Mouse (Mus musculus): ENCODE data around the gene Pkp2. TPM values are rescaled to one million over a fixed set of nuclear protein-coding genes. Genes with fewer than 3 reads are reported as not detected.
A peak's percentile ranks its signal among the peaks of the same experiment; 100 is the strongest.

Gene Pkp2
- total and polyA plus RNA-seq, 2 experiments from 2014 or later = 107 to 172 TPM

DNA sequence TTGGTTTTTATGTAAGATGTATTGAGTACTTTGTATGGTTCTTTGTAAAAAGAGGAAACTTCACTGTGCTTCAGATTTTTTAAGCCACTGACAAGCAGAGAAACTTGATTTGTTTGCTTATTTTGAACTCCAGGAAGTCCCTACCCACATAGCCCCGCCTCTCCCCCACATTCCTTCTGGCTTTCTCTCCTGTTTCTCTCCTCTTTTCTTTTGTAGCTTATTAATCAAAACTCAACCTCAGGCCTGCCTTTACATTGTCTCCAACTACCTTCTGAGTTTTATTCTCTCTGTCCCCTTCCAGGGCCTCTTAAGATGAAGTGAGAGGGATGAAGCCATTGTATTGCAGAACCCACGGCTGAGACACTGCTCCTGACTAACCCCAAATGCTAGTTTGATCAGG lies 31.6 kb downstream of the Pkp2 start:
- Histone ChIP-seq H3K4me1 (ENCODE audit: control insufficient read depth, insufficient read depth) (no peaks in the 10 kb centered on the region), H3K27ac (ENCODE audit: low read depth) (peak overlapping the region; percentile 30; the same call in 1 of the 2 replicates), H3K9ac (replicated peaks; ENCODE audit: low read depth, low read length) (no peak overlapping the region), H3K36me3 (replicated peaks; ENCODE audit: control insufficient read depth, insufficient read depth, low read length) (peaks cover 48% of the 10 kb centered on the region), H3K4me3 (ENCODE audit: low read depth, low read length) (no peak overlapping the region), H3K4me2 (ENCODE audit: low read depth, low read length) (no peak overlapping the region), H3K9me3 (replicated peaks; ENCODE audit: control insufficient read depth, low read length) (no peaks in the 10 kb centered on the region), H3K27me3 (ENCODE audit: control insufficient read depth, insufficient read depth, low read length) (no peaks in the 10 kb centered on the region)
- 43% methylated on average over 2 of the region's 2 CpGs for WGBS
- TF ChIP-seq EP300 (IDR thresholded peaks at IDR 0.05; ENCODE audit: low read depth) (no peak), CTCF (IDR thresholded peaks at IDR 0.05; ENCODE audit: low read depth) (no peak)
- no peak for ATAC-seq (ENCODE audit: insufficient read depth, low read depth)
- DNase-seq (ENCODE audit: low spot score) = no peak

DNA sequence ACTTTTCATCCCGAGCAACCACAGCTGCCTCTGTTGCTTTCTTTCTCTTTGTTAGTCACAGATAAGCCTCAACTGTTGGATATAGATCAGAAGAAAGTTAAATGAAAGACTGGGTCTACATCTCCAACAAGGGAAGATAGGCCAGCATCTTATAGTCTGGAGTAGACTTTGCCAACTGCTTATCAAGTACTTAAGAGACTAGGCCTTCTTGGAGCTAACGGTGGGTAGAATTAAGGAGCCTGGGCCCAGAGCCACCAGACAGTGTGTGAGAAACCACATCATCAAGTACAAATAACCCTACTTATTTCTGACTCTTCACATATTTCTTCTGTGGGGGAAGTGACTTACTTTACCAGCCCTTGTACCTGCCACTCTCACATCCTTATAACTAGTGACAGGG lies 37.4 kb downstream of the Pkp2 start:
- WGBS = 29% methylated on average over 2 of the region's 2 CpGs
- no peak for ATAC-seq (ENCODE audit: insufficient read depth, low read depth)

GRCm38 (mm10) chr16:16253326-16254074 lies 40.4 kb downstream of the Pkp2 start:
- peak overlapping the region; percentile 74 for H3K27ac ChIP-seq (ENCODE audit: low read depth)
- H3K27me3 ChIP-seq (ENCODE audit: control insufficient read depth, insufficient read depth, low read length) = no peaks in the 10 kb centered on the region
- TF ChIP-seq EP300 (IDR thresholded peaks at IDR 0.05; ENCODE audit: low read depth) (no peak), CTCF (IDR thresholded peaks at IDR 0.05; ENCODE audit: low read depth) (no peak)
- H3K9me3 ChIP-seq (replicated peaks; ENCODE audit: control insufficient read depth, low read length) = no peaks in the 10 kb centered on the region
- no peak overlapping the region for H3K9ac ChIP-seq (replicated peaks; ENCODE audit: low read depth, low read length)
- peaks cover 33% of the 10 kb centered on the region for H3K4me1 ChIP-seq (ENCODE audit: control insufficient read depth, insufficient read depth)
- H3K4me3 ChIP-seq (ENCODE audit: low read depth, low read length) = no peak overlapping the region
- H3K4me2 ChIP-seq (ENCODE audit: low read depth, low read length) = no peak overlapping the region
- peaks cover 23% of the 10 kb centered on the region for H3K36me3 ChIP-seq (replicated peaks; ENCODE audit: control insufficient read depth, insufficient read depth, low read length)
- ATAC-seq (ENCODE audit: insufficient read depth, low read depth) (peak; percentile 75), DNase-seq (ENCODE audit: low spot score) (peak; percentile 72)
- 24% methylated on average over 4 of the region's 4 CpGs for WGBS

More for the DNA sequence above, 37.4 kb downstream of the Pkp2 start:
- TF ChIP-seq EP300 (IDR thresholded peaks at IDR 0.05; ENCODE audit: low read depth) (no peak), CTCF (IDR thresholded peaks at IDR 0.05; ENCODE audit: low read depth) (no peak)
- peaks cover 11% of the 10 kb centered on the region for H3K4me1 ChIP-seq (ENCODE audit: control insufficient read depth, insufficient read depth)
- no peak overlapping the region for H3K4me3 ChIP-seq (ENCODE audit: low read depth, low read length)
- peaks cover 39% of the 10 kb centered on the region for H3K36me3 ChIP-seq (replicated peaks; ENCODE audit: control insufficient read depth, insufficient read depth, low read length)
- no peak for DNase-seq (ENCODE audit: low spot score)
- no peak overlapping the region for H3K4me2 ChIP-seq (ENCODE audit: low read depth, low read length)
- peak overlapping the region; percentile 30; the same call in 1 of the 2 replicates for H3K27ac ChIP-seq (ENCODE audit: low read depth)
- H3K9me3 ChIP-seq (replicated peaks; ENCODE audit: control insufficient read depth, low read length) = no peaks in the 10 kb centered on the region
- no peak overlapping the region for H3K9ac ChIP-seq (replicated peaks; ENCODE audit: low read depth, low read length)
- no peaks in the 10 kb centered on the region for H3K27me3 ChIP-seq (ENCODE audit: control insufficient read depth, insufficient read depth, low read length)

DNA sequence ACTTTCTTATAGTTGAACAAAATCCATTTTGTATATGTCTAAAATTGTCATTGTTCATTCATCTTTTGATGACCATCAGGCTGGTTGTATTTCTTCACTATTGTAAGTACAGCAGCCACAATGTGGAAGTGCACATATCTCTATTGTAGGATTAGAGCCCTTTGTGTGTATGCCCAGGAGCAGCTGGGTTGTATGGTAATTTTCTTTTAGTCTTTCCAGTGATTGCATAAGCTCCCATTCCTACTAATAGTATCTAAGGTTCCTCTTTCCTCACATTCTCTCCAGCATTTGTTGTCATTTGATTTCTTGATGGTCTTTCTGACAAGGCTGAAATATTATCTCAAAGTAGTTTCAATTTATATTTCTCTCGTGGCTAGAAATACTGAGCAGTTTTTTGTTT lies 42.1 kb downstream of the Pkp2 start:
- H3K9ac ChIP-seq (replicated peaks; ENCODE audit: low read depth, low read length) = no peak overlapping the region
- ATAC-seq (ENCODE audit: insufficient read depth, low read depth) (no peak), DNase-seq (ENCODE audit: low spot score) (no peak)
- WGBS = 41% methylated on average over 1 of the region's 1 CpGs
- H3K4me1 ChIP-seq (ENCODE audit: control insufficient read depth, insufficient read depth) = peaks cover 41% of the 10 kb centered on the region
- TF ChIP-seq EP300 (IDR thresholded peaks at IDR 0.05; ENCODE audit: low read depth) = no peak
- TF ChIP-seq CTCF (IDR thresholded peaks at IDR 0.05; ENCODE audit: low read depth) = no peak
- H3K9me3 ChIP-seq (replicated peaks; ENCODE audit: control insufficient read depth, low read length) = no peaks in the 10 kb centered on the region
- no peak overlapping the region for H3K4me2 ChIP-seq (ENCODE audit: low read depth, low read length)
- peaks cover 23% of the 10 kb centered on the region for H3K36me3 ChIP-seq (replicated peaks; ENCODE audit: control insufficient read depth, insufficient read depth, low read length)
- H3K27ac ChIP-seq (ENCODE audit: low read depth) = peak overlapping the region; percentile 90
- H3K27me3 ChIP-seq (ENCODE audit: control insufficient read depth, insufficient read depth, low read length) = no peaks in the 10 kb centered on the region
- no peak overlapping the region for H3K4me3 ChIP-seq (ENCODE audit: low read depth, low read length)

DNA sequence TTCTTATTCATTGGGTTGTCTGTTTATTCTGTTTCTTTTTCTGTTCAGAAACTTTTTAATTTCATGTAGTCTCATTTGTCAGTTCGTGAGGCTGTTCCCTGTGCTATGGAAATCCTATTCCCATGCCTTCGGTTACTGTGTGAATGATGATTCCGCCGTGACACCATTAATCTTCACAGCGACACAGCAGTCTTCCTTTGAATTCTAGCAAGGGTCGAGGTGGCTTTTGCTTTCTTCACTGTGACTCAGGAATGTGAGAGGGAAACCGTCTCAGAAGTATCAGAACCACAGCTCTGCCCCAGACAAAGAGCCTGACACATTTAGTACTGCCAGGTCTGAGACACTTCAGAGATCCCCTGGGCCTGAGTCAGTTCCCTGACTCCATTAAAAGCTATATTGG lies 42.8 kb downstream of the Pkp2 start:
- Histone ChIP-seq H3K4me2 (ENCODE audit: low read depth, low read length) (no peak overlapping the region), H3K9me3 (replicated peaks; ENCODE audit: control insufficient read depth, low read length) (no peaks in the 10 kb centered on the region), H3K9ac (replicated peaks; ENCODE audit: low read depth, low read length) (no peak overlapping the region), H3K4me1 (ENCODE audit: control insufficient read depth, insufficient read depth) (peaks cover 41% of the 10 kb centered on the region), H3K36me3 (replicated peaks; ENCODE audit: control insufficient read depth, insufficient read depth, low read length) (peaks cover 23% of the 10 kb centered on the region), H3K27ac (ENCODE audit: low read depth) (peak overlapping the region; percentile 90), H3K27me3 (ENCODE audit: control insufficient read depth, insufficient read depth, low read length) (no peaks in the 10 kb centered on the region), H3K4me3 (ENCODE audit: low read depth, low read length) (no peak overlapping the region)
- DNase-seq (ENCODE audit: low spot score) = no peak
- WGBS = 29% methylated on average over 7 of the region's 7 CpGs
- ATAC-seq (ENCODE audit: insufficient read depth, low read depth) = no peak
- TF ChIP-seq EP300 (IDR thresholded peaks at IDR 0.05; ENCODE audit: low read depth) = no peak
- TF ChIP-seq CTCF (IDR thresholded peaks at IDR 0.05; ENCODE audit: low read depth) = no peak
